Mouse (Mus musculus): Measurements from ENCODE around the gene Cbx1. TPM values are rescaled to one million over a fixed set of nuclear protein-coding genes. Genes with fewer than 3 reads are reported as not detected.
"Not testable (repeated sequence)": the region's sequence is repeated elsewhere in the genome, so short reads cannot be mapped to it uniquely, and the experiment has no call there.

Gene Cbx1
- total RNA-seq, 2 experiments from 2014 or later: 49.4 to 52.0 TPM

DNA sequence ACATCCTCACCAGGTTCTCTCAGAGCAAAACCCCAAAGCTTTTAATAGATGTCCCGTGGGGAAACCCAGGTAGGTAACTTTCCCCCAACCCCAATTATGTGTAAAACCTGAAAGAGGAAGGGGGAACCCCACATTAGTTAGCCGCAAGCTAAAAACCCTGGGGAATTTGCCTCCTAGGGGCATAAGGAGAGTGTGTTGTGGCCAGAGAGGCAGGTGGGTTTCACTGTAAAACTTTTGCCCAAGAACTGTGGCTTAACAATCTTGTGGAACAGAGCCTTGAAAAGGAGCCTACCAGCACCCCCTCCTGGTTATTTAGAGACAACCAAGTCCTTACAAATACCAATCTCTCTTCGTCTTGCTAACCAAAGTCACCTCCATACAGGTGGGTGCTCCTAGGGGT lies 14.4 kb upstream of the Cbx1 start:
- no peak for DNase-seq (ENCODE audit: extremely low spot score in 1 of 2, low spot score in 1 of 2)

DNA sequence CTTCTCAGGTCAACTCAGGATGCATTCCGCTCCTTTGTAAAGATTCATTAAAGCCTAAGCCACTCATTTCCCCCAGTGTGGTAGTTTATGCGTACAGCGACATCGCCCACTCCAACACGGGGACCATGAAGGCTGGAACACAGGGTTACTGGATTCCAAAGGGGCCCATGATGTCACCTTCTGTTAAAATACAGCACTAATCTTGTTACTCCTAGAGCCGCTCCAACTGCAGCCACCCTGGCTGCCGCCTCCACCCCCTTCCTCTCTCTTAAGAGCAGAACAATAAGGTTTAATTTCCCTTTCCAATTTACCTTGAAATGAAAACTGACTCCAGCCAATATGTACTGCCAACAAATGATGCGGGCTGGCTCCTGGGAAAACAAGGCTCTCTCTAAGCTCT lies 13.9 kb upstream of the Cbx1 start:
- DNase-seq (ENCODE audit: extremely low spot score in 1 of 2, low spot score in 1 of 2): no peak

DNA sequence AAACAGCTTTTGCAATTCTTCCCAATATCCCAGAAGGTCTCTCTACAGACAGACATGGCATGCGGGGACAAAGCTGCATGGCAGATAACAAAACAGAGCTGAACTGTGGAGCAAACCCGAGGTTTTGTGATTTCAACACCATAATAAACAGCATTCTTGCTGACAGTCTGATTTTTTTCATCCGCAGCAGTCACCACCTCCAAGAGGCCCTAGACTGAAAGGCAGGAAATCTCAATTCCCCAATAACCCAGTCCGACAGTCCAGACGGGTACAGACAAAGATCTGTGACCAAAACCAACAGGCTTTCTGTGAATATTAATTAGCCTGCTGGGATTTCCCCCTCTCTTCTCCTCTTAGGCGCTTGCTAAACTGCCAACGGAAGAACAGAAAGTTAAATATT lies 13.3 kb upstream of the Cbx1 start:
- no peak for DNase-seq (ENCODE audit: extremely low spot score in 1 of 2, low spot score in 1 of 2)

DNA sequence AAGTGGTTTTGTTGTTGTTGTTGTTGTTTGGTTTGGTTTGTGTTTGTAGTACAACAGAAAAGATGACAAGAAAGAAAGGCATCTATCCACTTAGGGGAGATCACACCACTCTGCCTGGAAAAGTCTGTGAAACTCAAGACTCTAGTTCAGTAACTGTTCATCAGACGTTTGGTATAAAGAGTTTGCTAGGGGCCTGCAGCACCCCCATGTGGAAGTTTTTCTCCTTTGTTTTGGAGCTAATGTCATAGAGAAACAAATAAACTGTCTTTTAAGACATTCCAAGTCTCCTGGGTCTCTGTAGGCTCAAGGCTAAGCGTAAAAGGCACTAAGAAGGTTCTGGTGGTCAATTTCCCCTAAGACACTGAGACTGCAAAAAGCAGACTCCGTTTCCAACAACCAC lies 12.9 kb upstream of the Cbx1 start:
- DNase-seq (ENCODE audit: extremely low spot score in 1 of 2, low spot score in 1 of 2): no peak

- peak; percentile 97 to 98 for DNase-seq (ENCODE audit: extremely low spot score in 1 of 2, low spot score in 1 of 2)
Measured at GRCm38 (mm10) chr11:96776968-96777962, 11.7 kb upstream of the Cbx1 start, which contains the start of gene Snx11. Gene Snx11, minus strand, starts transcription at chr11:96777559.

GRCm38 (mm10) chr11:96778061-96778627 lies 10.8 kb upstream of the Cbx1 start:
- DNase-seq (ENCODE audit: extremely low spot score in 1 of 2, low spot score in 1 of 2): not testable (repeated sequence)

DNA sequence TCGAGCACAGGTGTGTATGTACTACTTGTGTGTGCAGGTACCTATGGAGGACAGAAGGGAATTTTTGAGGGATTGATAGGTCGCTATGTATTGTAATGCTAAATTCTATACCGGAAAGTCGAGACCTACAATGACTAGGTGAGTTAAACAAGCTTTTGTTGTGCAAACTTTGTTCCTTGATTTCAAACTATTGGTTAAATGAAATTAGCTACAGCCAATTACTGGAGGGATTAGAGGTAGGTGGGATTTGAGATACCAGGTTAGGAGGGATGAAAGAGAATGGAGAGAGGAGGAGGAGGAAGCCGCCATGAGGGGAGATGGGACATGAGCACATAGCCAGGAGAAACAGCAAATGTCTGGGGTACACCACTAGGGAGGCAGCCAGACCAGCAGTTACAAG lies 8.6 kb upstream of the Cbx1 start:
- DNase-seq (ENCODE audit: extremely low spot score in 1 of 2, low spot score in 1 of 2): no peak

- DNase-seq (ENCODE audit: extremely low spot score in 1 of 2, low spot score in 1 of 2): no peak
Measured at GRCm38 (mm10) chr11:96781425-96781824, 7.5 kb upstream of the Cbx1 start.

DNA sequence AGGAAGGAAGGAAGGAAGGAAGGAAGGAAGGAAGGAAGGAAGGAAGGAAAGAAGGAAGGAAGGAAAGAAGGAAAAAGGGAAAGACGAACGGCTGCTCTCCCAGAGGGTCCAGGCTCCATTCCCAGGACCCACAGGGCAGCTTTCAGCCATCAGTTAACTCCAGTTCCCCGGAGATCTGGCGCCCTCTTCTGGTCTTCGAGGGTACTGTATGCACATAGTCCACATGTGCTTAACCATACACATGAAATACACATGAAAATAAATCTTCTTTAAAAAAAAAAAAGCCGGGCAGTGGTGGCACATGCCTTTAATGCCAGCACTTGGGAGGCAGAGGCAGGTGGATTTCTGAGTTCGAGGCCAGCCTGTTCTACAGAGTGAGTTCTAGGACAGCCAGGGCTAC lies 4.1 kb upstream of the Cbx1 start:
- peak in 1 of 2 experiments; percentile 77 for DNase-seq (ENCODE audit: extremely low spot score in 1 of 2, low spot score in 1 of 2)

GRCm38 (mm10) chr11:96786731-96787450 lies 2.0 kb upstream of the Cbx1 start:
- no peak for DNase-seq (ENCODE audit: extremely low spot score in 1 of 2, low spot score in 1 of 2)

- DNase-seq (ENCODE audit: extremely low spot score in 1 of 2, low spot score in 1 of 2): no peak
Measured at GRCm38 (mm10) chr11:96789990-96790389, 1.1 kb downstream of the Cbx1 start.

- no peak for DNase-seq (ENCODE audit: extremely low spot score in 1 of 2, low spot score in 1 of 2)
Measured at GRCm38 (mm10) chr11:96790681-96791080, 1.8 kb downstream of the Cbx1 start.

DNA sequence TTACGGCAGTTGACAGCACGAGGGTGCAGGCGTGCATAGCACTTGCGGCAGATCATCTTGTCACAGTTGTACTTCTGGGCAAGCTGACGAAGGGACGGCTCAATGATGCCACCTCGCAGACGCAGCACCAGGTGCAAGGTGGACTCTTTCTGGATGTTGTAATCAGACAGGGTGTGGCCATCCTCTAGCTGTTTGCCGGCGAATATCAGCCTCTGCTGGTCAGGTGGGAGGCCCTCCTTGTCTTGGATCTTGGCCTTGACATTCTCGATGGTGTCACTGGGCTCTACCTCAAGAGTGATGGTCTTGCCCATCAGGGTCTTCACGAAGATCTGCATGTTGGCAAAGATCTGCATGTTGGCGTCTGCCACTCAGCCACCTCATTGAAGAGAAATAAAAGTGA lies 6.6 kb downstream of the Cbx1 start:
- no peak for DNase-seq (ENCODE audit: extremely low spot score in 1 of 2, low spot score in 1 of 2)

DNA sequence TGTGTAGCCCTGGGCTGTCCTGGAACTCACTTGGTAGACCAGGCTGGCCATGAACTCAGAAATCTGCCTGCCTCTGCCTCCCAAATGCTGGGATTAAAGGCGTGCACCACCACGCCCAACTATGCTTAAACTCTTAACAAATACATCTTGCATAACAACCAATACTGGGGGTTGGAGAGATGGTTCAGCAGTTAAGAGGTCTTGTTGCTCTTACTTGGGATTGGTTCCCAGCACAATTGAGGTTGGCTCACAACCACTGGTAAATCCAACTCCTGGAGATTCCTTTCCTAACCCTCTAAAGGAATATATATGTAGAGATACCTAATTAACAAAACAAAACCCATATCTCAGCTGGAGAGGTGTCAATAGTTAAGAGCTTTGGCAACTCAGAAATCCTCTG lies 7.2 kb downstream of the Cbx1 start:
- no peak for DNase-seq (ENCODE audit: extremely low spot score in 1 of 2, low spot score in 1 of 2)

DNA sequence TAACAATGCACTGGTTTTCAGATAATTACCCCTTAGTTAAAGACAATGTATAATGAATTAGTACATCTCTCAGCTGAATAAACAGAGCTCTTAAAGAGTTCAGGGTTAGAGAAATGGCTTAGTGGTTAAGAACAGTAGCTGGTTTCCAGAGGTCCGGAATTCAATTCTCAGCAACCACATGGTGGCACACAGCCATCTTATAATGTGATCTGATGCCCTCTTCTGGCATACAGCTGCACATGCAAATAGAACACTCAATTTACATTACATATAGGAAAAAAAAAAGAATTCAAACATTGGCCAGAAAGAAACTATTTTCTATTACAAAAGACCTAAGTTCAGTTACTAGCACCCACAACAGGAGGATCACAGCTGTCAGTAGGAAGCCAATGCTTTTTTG lies 7.7 kb downstream of the Cbx1 start:
- no peak for DNase-seq (ENCODE audit: extremely low spot score in 1 of 2, low spot score in 1 of 2)

- no peak for DNase-seq (ENCODE audit: extremely low spot score in 1 of 2, low spot score in 1 of 2)
Measured at GRCm38 (mm10) chr11:96799511-96799910, 10.6 kb downstream of the Cbx1 start.

DNA sequence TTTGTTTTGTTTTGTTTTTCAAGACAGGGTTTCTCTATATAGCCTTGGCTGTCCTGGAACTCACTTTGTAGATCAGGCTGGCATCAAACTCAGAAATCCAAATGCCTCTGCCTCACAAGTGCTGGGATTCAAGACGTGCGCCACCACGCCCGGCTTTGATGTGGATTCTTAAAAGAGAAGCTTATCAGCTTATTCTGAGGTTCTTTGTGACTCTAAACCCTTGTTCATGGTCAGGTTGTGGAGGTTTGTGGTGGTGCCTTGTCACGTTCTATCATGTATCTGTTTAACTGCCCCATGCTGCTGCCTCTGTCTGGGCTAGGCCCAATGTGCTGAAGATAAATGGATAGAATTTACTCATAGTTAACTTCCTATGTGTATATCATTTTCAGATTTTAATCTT lies 16.7 kb downstream of the Cbx1 start:
- DNase-seq (ENCODE audit: extremely low spot score in 1 of 2, low spot score in 1 of 2): no peak

DNA sequence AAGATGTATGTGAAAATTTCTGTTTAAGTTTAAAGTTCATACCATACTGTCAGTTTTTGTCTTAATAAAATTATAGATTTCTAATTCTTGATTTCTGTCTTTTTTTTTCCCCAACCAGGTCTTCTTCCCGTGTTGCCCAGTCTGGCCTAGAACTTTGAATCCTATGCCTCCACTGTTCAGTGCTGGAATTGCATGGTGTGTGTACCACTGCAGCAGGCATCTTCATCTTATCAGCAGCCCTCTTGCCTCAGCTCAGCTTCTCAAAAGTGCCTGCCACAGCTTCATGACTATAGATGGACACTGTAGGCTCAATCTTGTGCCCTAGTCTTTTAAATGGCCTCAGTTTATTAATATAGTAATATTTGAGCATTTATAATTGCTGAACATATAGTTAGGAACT lies 19.1 kb downstream of the Cbx1 start:
- DNase-seq (ENCODE audit: extremely low spot score in 1 of 2, low spot score in 1 of 2): no peak

DNA sequence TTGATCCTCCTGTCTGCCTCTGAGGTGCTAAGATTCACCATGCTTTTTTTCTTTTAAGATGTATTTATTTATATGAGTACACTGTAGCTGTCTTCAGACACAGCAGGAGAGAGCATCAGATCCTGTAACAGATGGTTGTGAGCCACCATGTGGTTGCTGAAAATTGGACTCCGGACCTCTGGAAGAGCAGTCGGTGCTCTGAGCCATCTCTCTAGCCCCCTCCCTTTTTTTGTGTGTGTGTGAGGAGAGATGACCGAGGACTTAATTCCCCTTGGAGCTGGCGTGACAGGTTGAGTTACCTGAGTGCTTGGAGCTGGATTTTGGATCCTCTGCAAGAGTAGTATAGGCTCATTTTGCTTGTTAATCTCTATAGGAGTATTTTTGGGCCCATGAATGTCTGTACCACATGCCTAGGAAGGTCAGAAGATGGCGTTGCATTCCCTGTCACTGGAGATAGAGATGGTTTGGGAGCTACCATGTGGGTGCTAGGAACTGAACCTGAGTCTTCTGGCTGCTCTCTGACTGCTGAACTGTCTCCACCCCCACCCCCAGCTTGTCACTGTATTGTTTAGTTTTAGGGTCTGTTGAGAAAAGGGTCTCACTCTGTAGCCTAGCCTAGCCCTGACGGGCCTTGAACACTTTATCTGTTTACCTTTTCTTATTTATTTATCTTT lies 20.8 kb downstream of the Cbx1 start:
- DNase-seq (ENCODE audit: extremely low spot score in 1 of 2, low spot score in 1 of 2): no peak

GRCm38 (mm10) chr11:96811188-96811587 lies 22.3 kb downstream of the Cbx1 start:
- DNase-seq (ENCODE audit: extremely low spot score in 1 of 2, low spot score in 1 of 2): not testable (repeated sequence)

DNA sequence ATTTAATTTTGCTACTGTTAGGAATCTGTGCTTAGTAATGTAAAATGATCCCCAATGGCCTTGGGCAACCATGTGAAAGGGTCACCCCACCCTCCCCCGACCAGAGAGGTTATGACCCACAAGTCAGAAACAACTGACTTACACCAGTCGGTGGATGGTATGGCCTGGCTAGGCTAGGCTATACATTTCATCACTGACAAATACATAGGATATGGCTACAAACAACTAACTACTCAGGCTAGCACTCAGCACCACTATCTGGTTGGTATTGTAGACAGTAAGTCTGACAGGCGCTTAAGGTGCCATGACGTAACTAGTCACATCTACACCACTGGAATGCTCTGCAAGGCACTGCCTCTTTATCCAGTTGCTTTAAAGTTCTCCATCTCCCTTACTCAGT lies 24.5 kb downstream of the Cbx1 start:
- no peak for DNase-seq (ENCODE audit: extremely low spot score in 1 of 2, low spot score in 1 of 2)

All from layer of hippocampus, postnatal 25 days (tissue).